Mouse (Mus musculus) heart, embryonic 16.5 days (tissue): ENCODE results near the gene Syndig1. TPM values are rescaled to one million over a fixed set of nuclear protein-coding genes. Genes with fewer than 3 reads are reported as not detected.

Source experiments
- ATAC-seq: fragments of 200-750 bp; cut with Nextera tagmentation; replicated peaks from 2 replicates; pipeline ENCODE4 v1.8.0; 2017; ENCODE audit warnings: moderate number of reproducible peaks; ENCODE audit not compliant: insufficient read depth, low FRiP score; ENCODE audit errors: extremely low read depth
- H3K27ac ChIP-seq: fragments of 300-500 bp; sonication (generic); 2 replicates; pipeline ENCODE4 v1.5.1; 2014; ENCODE audit warnings: mild to moderate bottlenecking, low read length, control low read depth, moderate library complexity
- H3K27me3 ChIP-seq: fragments of 300-500 bp; sonication (generic); 2 replicates; pipeline ENCODE4 v1.6.1; 2014; ENCODE audit warnings: low read length, mixed read lengths; ENCODE audit not compliant: control insufficient read depth, insufficient read depth
- H3K36me3 ChIP-seq: fragments of 300-500 bp; sonication (generic); 2 replicates; pipeline ENCODE4 v1.6.1; 2014; ENCODE audit not compliant: control insufficient read depth, insufficient read depth
- H3K4me1 ChIP-seq: fragments of 300-500 bp; sonication (generic); 2 replicates; pipeline ENCODE4 v1.6.1; 2014; ENCODE audit warnings: low read length, mixed read lengths; ENCODE audit not compliant: control insufficient read depth, insufficient read depth
- H3K4me2 ChIP-seq: fragments of 300-500 bp; sonication (generic); 2 replicates; pipeline ENCODE4 v1.6.1; 2014; ENCODE audit warnings: low read depth, mild to moderate bottlenecking, control low read depth, low read length
- H3K4me3 ChIP-seq: fragments of 300-500 bp; sonication (generic); 2 replicates; pipeline ENCODE4 v1.5.1; 2014; ENCODE audit warnings: mild to moderate bottlenecking, control low read depth, low read length
- H3K9ac ChIP-seq: fragments of 300-500 bp; sonication (generic); 2 replicates; pipeline ENCODE4 v1.6.1; 2014; ENCODE audit warnings: low read length, control low read depth
- H3K9me3 ChIP-seq: fragments of 300-500 bp; sonication (generic); replicated peaks from 2 replicates; pipeline ENCODE4 v1.6.1; 2016; ENCODE audit warnings: low read length; ENCODE audit not compliant: control insufficient read depth
- WGBS: fragments of 180-500 bp; shearing (Covaris S2); extraction: QIAGEN DNeasy Blood & Tissue Kit; methylation state at CpG from one replicate; pipeline ENCODE4 v1.1.7; 2014; 5-methylcytosine and 5-hydroxymethylcytosine counted together
- polyA plus RNA-seq: library from polyadenylated mRNA; unstranded; fragments of >200 nt; fragmentation: Nextera tagmentation; extraction: Ambion mirVana; gene quantifications from 2 replicates; pipeline ENCODE4 v1.2.1, GENCODE M21; 2015

Gene Syndig1
- 3.3 and 3.5 TPM in 2 replicates for polyA plus RNA-seq

DNA sequence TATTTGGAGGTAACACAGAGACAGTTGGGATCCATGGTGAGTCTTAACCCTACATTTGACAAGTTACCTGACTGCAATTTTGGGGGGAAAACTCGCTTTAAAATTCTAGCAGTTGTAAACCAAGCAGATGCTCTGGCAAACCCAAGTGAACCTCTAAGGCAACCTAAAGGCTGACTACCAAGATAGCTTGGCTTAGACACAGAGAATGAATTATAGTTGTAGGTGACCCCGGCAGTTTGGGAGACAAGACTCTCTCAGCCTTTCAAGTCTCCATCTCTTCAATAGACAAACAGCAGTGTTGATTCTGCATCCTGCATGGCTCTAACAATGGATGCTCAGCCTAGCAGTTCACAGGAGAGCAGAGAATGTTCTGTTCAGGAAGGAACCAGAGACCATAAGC, at the start of gene Syndig1:
TSS of gene Syndig1 (plus strand) at position 301 of the 400 bp plus-strand sequence.
- peak within 1 kb of the TSS; percentile 63 for H3K4me3 ChIP-seq
- H3K4me1 ChIP-seq: peaks cover 10% of the 10 kb centered on the region; the same call in 1 of the 2 replicates
- H3K9me3 ChIP-seq: no peaks in the 10 kb centered on the region
- peak within 1 kb of the TSS; percentile 98 for H3K4me2 ChIP-seq
- no peak for ATAC-seq
- H3K27ac ChIP-seq: no peak within 1 kb of the TSS
- peaks cover 33% of the 10 kb centered on the region for H3K27me3 ChIP-seq
- H3K36me3 ChIP-seq: no peaks in the 10 kb centered on the region
- no peak within 1 kb of the TSS for H3K9ac ChIP-seq
- 68% methylated on average over 2 of the region's 2 CpGs for WGBS

DNA sequence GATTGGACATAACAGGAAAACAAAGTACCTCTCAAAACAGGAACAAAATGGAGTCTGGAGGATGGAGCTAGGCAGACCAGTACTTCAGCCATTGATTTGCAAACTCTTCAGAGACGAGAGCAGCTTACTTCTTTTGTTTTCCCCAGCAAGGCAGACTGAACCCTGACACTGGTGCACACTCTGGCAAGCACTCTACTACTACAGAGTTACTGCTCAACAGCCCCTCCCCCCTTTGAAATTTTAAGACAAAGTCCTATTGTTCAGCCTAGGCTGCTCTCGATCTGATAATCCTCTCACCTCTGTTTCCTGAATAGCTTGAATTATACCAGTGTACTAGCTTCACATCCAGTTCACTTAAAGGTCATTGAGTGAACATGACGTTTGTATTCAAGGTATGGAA, 30.4 kb upstream of the Syndig1 start:
- no peak overlapping the region for H3K9ac ChIP-seq
- H3K4me1 ChIP-seq: no peaks in the 10 kb centered on the region
- H3K4me2 ChIP-seq: no peak overlapping the region
- ATAC-seq: no peak
- H3K4me3 ChIP-seq: no peak overlapping the region
- 19% methylated on average over 3 of the region's 3 CpGs for WGBS
- no peaks in the 10 kb centered on the region for H3K36me3 ChIP-seq
- no peaks in the 10 kb centered on the region for H3K27me3 ChIP-seq
- H3K9me3 ChIP-seq: no peaks in the 10 kb centered on the region
- H3K27ac ChIP-seq: no peak overlapping the region

DNA sequence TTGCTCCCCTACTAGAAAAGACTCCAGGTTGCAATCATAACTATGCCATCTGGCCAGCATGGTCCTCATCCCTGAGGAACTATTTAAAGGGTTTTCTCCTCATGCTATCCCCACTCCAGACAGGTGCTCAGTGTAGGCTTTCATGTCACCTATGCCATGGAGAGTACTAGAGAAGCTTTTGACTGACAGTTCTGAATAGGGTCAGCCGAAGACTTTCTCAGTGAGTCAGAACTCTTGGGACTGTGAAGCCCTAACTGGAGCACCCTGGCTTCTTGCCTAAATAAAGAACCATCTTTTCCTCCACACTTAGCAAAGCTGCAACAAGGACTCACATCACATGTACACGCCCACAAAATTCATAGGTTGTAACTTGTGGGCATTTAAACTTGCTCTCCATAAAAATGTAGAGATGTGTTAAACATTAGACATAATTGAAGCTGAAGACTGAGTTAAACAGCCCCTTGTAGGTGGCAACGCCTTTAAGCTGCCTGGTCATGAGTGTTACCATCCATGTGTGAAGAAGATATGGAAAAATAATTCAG, 24.3 kb upstream of the Syndig1 start:
- Histone ChIP-seq H3K4me3 (no peak overlapping the region), H3K27me3 (no peaks in the 10 kb centered on the region), H3K9ac (no peak overlapping the region), H3K4me1 (no peaks in the 10 kb centered on the region), H3K27ac (no peak overlapping the region), H3K4me2 (no peak overlapping the region), H3K9me3 (no peaks in the 10 kb centered on the region), H3K36me3 (no peaks in the 10 kb centered on the region)
- ATAC-seq: no peak
- 66% methylated on average over 3 of the region's 3 CpGs for WGBS

DNA sequence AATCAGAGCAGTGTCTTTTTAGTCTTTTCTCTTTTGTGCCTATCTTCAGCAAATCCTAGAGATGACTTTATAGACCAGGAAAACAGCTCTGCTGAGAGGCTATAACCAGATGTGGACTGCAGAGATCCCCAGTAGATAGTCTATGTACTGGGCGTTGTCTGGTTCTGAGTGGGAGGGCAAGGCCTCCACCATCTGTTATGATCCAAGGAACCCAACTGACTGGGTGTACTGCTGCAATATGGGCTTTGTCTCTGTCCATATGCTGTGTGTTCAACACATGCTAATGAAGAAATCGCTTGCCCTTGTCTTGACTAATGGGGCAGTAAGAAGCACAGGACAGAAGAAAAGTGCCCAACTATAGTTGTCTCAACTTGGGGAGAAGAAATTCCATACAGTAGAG, 23.8 kb upstream of the Syndig1 start:
- Histone ChIP-seq H3K9ac (no peak overlapping the region), H3K36me3 (no peaks in the 10 kb centered on the region), H3K9me3 (no peaks in the 10 kb centered on the region), H3K27me3 (no peaks in the 10 kb centered on the region), H3K4me2 (no peak overlapping the region), H3K4me3 (no peak overlapping the region), H3K4me1 (no peaks in the 10 kb centered on the region), H3K27ac (no peak overlapping the region)
- 83% methylated on average over 2 of the region's 2 CpGs for WGBS
- ATAC-seq: no peak

DNA sequence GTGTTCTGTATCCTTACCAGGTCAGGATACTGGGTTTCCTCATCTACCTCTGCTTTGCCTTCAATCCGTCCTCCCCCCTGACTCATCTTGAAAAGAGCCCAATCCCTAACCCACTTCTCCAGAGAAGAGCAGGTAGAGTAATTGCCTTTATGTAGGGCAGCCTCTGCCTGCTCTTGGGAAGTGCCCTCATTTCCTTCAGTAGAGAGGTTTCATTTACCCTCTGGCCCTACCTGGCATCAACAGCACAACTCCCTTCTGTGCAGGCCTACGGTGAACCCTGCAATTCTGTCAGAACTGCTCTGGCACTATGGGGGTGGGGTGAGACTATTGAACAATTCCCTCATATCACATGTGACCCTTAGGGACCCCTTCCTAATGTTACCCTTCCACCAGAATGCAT, 16.1 kb upstream of the Syndig1 start:
- Histone ChIP-seq H3K36me3 (no peaks in the 10 kb centered on the region), H3K27ac (no peak overlapping the region), H3K4me2 (no peak overlapping the region), H3K4me3 (no peak overlapping the region), H3K4me1 (no peaks in the 10 kb centered on the region), H3K9ac (no peak overlapping the region), H3K9me3 (no peaks in the 10 kb centered on the region), H3K27me3 (no peaks in the 10 kb centered on the region)
- no peak for ATAC-seq
- 77% methylated on average over 2 of the region's 2 CpGs for WGBS

DNA sequence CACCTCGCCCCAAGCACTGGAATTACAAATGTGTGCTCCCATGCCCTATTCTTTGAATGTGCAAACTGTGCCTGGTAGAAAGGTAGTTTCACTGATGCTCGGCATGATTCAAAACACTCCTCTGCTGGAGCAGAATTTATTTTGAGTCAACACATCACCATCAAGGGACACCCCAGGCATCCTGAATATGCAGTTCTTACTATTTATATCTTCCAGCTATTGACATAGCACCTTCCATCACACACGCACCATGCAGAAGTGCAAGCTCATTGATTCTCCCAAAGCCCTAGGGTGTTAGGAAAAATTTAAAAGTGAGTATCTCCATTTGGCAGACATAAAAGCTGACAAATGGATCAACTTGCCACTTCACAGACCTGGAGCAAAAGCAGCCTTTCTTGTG, 10.6 kb upstream of the Syndig1 start:
- ATAC-seq: peak; percentile 77
- no peaks in the 10 kb centered on the region for H3K36me3 ChIP-seq
- H3K9ac ChIP-seq: no peak overlapping the region
- H3K9me3 ChIP-seq: no peaks in the 10 kb centered on the region
- no peak overlapping the region for H3K4me3 ChIP-seq
- peaks cover 18% of the 10 kb centered on the region for H3K4me1 ChIP-seq
- H3K27ac ChIP-seq: peak overlapping the region; percentile 37; the same call in 1 of the 2 replicates
- H3K27me3 ChIP-seq: no peaks in the 10 kb centered on the region
- H3K4me2 ChIP-seq: 0 out of 2 replicates have a peak overlapping the region, but pooled peaks have one; percentile 17
- WGBS: 48% methylated on average over 3 of the region's 3 CpGs

DNA sequence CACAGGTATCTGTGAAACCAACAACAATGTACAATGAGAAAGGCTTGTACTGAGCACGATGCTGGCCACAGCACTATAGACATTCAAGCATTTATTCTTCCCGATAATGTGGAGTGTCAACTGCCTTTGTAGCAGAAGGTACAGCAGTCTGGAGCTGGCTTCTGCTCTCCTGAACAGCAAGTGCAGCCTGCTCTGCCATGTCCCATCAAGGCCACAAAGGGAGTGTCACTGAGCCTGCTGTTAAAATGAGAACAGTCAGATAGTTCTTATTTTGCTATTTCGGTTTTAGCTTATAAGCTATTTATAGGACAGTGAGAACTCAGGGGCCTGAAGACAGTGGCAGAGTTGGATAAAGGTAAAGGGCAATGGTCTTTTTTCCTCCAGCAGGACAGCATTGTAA, 9.3 kb upstream of the Syndig1 start:
- H3K27ac ChIP-seq: peak overlapping the region; percentile 62
- peak; percentile 52; the same call in 1 of the 2 replicates for ATAC-seq

DNA sequence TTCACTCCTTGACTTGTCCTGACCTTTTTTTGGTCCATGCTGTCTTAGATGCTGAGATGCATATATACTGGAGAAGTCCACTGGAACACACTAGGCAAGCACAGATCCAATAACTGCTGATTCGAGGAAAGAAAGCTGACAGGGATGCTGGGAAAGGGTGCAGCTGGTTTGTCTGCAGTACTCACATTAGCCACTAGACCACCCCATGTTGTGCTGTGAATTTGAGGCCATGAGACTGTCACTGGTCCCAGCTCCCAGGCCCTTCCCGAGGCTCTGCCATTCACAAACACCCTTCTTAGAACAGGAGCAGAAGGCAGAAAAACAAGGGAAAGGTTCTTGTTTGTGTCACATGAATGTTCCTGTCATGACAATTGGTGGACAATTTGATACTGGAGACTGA, 8.8 kb upstream of the Syndig1 start:
- Histone ChIP-seq H3K4me2 (no peak overlapping the region), H3K36me3 (no peaks in the 10 kb centered on the region), H3K27ac (no peak overlapping the region; the same call in 1 of the 2 replicates), H3K4me3 (no peak overlapping the region), H3K27me3 (no peaks in the 10 kb centered on the region), H3K4me1 (peaks cover 18% of the 10 kb centered on the region), H3K9me3 (no peaks in the 10 kb centered on the region), H3K9ac (no peak overlapping the region)
- no peak for ATAC-seq
- 42% methylated on average over 2 of the region's 2 CpGs for WGBS

More for the DNA sequence above, 9.3 kb upstream of the Syndig1 start:
- no peaks in the 10 kb centered on the region for H3K27me3 ChIP-seq
- H3K9ac ChIP-seq: no peak overlapping the region
- no peak overlapping the region for H3K4me2 ChIP-seq
- H3K4me3 ChIP-seq: no peak overlapping the region
- H3K9me3 ChIP-seq: no peaks in the 10 kb centered on the region
- 51% methylated on average over 3 of the region's 3 CpGs for WGBS
- H3K4me1 ChIP-seq: peaks cover 18% of the 10 kb centered on the region
- H3K36me3 ChIP-seq: no peaks in the 10 kb centered on the region

DNA sequence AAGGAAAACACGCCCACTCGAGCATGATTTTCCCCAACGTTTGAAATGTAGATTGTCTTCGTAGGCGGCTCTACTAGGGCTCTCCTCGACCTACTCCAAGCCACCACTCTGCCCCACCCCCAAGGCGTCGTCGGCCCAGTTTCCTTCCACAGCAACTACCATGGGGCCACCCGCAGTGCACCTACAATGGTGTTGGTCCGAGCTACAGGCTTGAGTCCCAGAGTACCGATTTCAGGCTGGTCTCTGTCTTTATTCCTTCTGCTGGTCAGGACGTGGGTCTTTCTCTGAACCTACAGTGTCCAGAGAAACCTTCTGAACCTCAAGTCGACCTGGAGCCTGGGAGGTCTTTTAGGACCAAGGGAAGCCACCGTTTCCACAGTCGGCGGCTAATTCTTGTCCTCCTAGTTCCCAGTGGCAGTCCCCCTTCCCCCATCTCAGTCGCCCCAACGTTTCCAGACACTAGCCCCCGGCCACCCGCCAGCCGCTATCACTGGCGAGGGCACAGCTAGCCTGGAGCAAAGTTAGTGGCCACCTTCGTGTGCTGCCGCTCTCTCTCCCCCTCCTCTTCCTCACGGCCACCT, 1.0 kb downstream of the Syndig1 start:
- no peak for ATAC-seq
- H3K9me3 ChIP-seq: no peaks in the 10 kb centered on the region
- 4% methylated on average over 26 of the region's 26 CpGs for WGBS
- peak overlapping the region; percentile 68 for H3K9ac ChIP-seq
- peak overlapping the region; percentile 98 for H3K4me2 ChIP-seq
- H3K4me3 ChIP-seq: peak overlapping the region; percentile 63
- H3K36me3 ChIP-seq: no peaks in the 10 kb centered on the region
- H3K27me3 ChIP-seq: peaks cover 33% of the 10 kb centered on the region
- H3K27ac ChIP-seq: no peak overlapping the region
- peaks cover 10% of the 10 kb centered on the region; the same call in 1 of the 2 replicates for H3K4me1 ChIP-seq
